Mouse (Mus musculus) liver (tissue): Measurements from ENCODE around the gene Socs1.

ENCODE experiments used
- DNase-seq: peaks from one replicate; pipeline ENCODE4 v3.0.0-alpha.2; 2020; ENCODE audit warnings: mixed read lengths

The Socs1 gene

DNA sequence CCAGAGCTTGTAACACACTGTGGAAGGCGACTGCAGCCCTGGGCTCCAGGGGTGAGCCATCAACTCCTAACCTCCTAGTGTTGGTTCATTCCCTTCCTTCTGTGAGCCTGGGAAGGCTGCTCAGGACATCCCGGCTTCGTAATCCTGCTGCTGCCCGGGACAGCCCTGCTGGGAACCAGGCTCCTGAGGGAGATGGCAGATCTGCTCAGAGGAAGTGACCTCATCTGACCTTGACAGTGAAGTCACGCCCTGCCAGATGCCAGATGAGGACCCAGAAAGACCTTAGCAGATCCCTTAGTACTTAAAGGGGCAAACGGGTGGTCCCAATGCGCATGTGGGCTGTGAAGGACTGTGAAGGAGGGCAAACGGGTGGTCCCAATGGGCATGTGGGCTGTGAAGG lies 24.2 kb downstream of the Socs1 start:
- DNase-seq = no peak

DNA sequence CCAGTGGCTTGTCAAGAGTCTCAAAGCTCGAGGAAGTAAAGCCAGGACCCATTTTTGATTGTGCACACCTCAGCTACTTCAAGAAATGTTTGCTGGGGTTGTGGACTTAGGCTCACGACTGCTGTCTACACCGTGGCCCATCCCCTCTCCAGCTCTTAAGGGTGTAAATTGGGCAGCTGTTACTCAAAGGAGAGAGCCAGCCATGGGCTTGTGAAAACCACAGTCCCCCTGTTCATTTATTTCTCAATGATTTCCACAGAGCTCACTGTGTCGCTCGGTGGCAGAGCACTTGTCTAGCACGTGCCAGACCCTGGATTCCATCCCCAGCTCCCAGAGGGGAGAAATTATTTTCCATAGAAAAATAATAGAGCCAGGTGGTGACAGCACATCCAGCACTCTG lies 29.2 kb downstream of the Socs1 start:
- DNase-seq = no peak

DNA sequence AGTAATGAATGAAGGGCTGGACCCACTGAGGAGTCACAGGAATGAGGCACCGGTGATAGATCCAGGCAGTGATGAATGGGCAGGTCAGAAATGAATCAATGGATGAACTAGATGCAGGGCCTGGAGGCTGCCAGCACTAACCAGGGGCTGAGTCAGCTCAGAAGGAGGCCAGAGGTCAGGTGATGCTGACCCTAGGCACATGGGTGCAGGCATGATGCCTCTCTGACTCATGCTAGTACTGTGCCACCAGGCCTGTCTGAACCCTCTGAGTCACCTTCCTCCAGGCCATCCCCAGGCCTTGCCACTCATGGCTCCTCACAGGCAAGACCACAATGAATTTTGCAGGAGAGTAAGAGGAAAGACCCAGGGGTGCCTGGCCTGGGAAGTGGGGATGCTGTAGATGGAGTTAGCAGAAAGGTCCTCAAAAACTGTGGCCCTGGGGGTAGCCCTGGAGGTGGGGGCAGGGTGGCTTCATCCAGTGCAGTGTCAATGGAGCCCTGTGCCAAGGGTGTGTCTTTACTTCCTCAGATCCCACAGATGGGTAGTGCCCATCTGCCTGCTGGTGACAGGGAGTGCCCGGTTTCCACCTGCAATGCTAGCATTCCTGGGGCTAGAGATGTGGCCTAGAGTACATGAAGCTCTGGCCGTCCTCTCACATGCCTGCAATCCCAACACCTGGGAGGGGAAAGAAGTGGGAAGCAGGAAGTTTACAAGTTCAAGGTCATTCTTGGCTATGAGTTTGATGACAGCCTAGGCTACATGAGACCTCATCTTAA lies 30.6 kb downstream of the Socs1 start:
- no peak for DNase-seq

DNA sequence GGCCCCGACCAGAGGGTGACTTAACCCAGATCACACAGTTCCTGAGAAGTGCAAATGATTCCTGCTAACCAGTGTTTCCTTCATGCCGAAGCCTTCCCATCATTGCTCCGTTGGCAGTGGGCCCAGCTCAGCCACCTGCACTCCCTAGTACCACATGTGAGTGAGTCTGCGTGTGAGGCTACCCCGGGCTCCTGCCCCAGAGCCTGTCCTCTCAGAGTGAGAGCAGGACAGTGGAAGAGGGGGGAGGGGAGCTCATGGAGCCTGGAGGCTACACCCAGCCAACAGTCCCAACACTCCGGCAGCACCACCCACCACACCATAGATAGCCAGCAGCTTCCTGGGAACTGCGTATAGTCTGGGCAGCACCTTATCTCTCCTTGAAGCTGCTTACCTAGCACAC lies 35.5 kb downstream of the Socs1 start:
- DNase-seq = no peak

DNA sequence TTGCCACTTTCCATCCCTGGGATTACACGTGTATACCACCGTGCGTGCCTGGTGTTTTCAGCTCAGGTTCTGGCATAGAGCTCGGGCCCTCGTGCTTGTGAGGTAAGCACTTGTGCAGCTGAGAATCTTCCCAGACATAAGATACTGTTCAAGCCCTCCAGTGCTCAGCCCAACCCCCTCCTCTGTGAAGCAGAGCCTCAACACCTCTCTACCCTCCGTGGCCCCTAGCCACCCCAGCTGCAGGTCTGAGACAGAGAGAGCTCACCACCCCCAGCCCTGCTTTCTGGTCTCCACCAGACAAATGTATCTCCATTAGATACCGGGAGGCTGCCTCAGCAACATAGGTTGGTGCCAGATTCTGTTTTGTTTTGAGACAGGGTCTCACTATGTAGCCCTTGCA lies 36.1 kb downstream of the Socs1 start:
- DNase-seq = no peak

DNA sequence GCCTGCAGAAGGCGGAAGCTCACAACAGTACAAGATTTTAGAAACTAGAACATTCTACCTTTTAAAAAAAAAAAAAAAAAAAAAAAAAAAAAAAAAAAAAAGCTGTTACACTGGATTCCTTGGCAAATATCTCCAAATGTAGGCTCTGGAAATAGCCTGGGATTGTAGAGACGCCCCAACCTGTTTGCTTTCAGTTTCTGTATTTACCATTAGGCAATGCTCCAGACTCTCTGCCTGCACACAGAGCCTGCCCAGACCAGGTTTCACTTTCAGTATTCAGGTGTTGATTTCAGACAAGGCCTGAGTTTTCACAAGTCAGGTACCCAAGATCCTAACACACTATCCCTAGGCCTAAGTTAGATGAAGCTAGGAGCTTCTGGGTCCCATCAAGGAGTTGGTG lies 44.3 kb downstream of the Socs1 start:
- no peak for DNase-seq

DNA sequence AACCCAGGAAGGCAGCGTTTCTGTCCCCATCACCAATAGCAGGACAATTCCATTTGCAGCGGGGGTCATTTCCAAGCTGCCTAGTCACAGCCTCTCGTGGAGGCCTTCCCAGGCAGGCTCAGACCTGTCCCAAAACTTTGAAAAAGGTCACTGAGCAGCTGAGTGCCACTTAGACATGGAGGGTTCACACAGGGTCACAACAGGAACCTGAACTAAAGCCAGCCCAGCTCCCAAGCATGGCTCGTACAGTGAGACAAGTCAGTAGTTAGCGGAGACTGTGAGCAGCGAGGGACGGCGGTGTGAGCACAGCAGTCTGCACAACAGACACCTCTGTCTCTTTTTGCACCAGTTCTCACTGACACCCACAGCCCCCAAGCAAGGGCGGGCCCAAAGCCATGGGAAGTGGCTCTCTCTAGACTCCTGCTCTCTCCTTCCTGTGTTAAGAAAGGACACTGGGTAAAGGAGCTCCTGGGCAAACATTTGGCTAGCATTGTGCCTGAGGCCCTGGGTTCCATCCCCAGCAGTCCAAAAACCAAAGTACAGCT lies 45.4 kb downstream of the Socs1 start:
- DNase-seq = no peak

DNA sequence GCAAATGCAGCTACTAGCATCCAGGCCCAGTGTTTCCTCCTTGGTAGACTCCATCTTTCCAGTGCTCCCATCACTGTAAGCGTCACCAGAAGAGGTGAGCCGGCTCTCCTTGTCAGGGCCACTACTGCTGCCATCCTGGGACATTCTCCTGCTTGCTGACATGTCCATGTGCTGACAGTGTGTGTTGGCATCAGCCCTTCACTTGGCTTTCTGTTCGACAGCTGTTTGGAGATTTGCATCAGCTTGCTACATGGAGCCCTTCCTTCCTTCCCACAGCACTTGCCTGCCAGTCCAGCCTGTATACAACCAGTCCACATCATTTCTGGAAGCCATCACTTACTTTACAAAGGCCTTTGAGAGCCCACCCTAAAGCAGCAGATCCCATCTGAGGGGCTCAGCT lies 46.5 kb downstream of the Socs1 start:
- no peak for DNase-seq

DNA sequence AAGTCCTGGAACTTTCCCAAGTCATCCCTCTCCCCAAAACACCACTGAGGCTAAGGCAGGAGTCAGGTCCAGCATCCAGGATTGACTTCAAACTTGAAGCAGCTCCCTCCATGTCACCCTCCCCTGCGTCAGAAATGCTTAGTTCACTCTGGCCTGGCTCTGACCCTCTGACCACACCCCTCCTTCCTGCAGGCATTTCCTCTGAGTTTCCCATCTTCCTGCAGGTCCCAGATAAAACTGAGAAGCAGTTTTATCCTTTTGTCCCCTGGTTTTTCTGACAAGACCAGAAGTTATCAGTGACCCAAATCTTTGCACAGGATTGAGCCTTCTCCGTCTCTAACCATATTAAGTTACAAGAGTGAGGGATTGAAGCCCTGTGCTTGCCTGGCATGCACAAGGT lies 47.8 kb downstream of the Socs1 start:
- DNase-seq = no peak

DNA sequence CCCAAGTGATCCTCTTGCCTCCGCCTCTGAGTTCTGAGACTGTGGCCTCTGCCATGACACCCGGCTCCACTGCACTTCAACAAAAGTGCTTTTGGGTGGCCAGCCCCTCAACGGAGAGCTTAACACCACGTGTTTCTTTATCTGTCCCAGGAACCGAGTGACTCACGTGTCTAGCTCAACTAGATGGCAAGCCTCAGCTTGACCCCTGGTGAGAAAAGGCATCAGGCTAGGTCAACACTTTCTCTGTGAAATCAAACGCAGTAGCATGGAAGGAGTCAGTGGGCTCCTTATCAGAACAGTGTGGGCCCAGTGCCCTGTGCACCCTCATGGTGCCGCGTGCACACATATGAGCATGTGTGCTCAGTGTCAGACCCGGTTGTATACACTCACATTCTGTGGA lies 49.0 kb downstream of the Socs1 start:
- no peak for DNase-seq

DNA sequence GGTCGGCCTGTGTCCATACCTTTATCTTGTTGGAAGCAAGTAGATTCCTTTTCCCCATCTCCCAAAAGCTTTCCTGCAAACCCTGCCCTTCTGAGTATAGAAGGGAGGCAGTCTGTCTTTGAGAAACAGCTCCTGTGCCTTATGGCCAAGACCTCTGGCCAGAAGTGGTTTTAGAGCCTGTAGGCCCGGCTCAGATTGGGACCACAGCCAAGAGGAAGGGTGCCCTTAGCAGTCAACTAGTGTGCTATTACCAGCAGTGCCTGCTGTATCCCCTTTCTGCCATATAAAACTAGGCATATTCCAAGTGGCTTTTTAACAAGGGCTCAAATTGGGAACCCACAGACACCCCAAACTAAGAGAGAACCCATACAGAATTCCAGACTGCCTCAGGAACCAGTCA lies 49.6 kb downstream of the Socs1 start:
- DNase-seq = no peak

DNA sequence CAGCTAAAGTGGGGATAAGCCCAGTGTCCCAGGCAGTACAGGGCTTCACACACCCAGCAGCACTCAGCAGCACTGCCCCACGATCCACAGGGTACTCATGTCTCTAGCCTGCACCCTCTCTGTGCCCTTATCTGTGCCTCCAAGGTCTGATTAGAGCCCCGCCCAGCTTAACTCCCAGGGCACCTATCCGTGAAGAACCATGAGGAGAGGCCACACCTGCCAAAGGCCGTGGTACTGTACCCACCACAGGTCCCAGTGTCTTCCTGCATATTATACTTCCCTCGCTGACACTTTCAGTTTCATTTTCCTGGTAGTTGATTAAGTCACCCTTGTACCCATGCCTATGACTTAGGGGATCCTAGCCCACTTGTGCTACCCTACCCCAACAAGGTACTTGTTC lies 52.9 kb downstream of the Socs1 start:
- DNase-seq = peak; percentile 76
